Comparison of ENCODE assay signal across 32 mouse cellular contexts in genomic region chr1:36113670-36114069, GRCm38 (mm10).
"Had no signal": no experiment of that assay in that cellular context is flagged by ENCODE, and none has a peak within 500 bp of the region (broad histone marks: within the 10 kb centered on the region; RNA-seq: fewer than 3 reads in every experiment).

No protein-coding gene starts in this region.

- H3K27me3 ChIP-seq: limb, embryonic 12.5 days; limb, embryonic 13.5 days; limb, embryonic 15.5 days; lung, embryonic 15.5 days; midbrain, embryonic 12.5 days; midbrain, embryonic 13.5 days; midbrain, embryonic 15.5 days had no signal

- H3K9ac ChIP-seq: limb, embryonic 12.5 days; limb, embryonic 13.5 days; limb, embryonic 15.5 days; liver, embryonic 12.5 days; liver, embryonic 13.5 days; liver, embryonic 14.5 days; liver, embryonic 15.5 days; liver, postnatal 0 days; lung, embryonic 14.5 days; lung, embryonic 15.5 days; midbrain, embryonic 12.5 days; midbrain, embryonic 13.5 days; midbrain, embryonic 15.5 days had no signal

- H3K36me3 ChIP-seq: limb, embryonic 10.5 days; limb, embryonic 12.5 days; limb, embryonic 13.5 days; limb, embryonic 15.5 days; liver, embryonic 12.5 days; liver, embryonic 13.5 days; liver, embryonic 15.5 days; lung, embryonic 15.5 days; midbrain, embryonic 10.5 days; midbrain, embryonic 12.5 days; midbrain, embryonic 13.5 days; midbrain, embryonic 15.5 days had no signal

- H3K9me3 ChIP-seq: limb, embryonic 10.5 days; limb, embryonic 12.5 days; limb, embryonic 13.5 days; limb, embryonic 15.5 days; liver, embryonic 12.5 days; liver, embryonic 13.5 days; liver, embryonic 15.5 days; lung, embryonic 15.5 days; megakaryocyte, embryonic 14.5 days; midbrain, embryonic 10.5 days; midbrain, embryonic 12.5 days; midbrain, embryonic 13.5 days; midbrain, embryonic 15.5 days had no signal

- DNase-seq: left cerebral cortex, postnatal 4 days; liver; liver, embryonic 13.5 days; liver, postnatal 0 days; lung, adult 18-20 months; lung, adult 2 months; lung, embryonic 14.5 days; lung, postnatal 10 days; lung, postnatal 14 days; lung, postnatal 36 days; lung, postnatal 4 days; midbrain, embryonic 14.5 days had no signal

- H3K4me1 ChIP-seq: limb, embryonic 10.5 days; limb, embryonic 12.5 days; limb, embryonic 13.5 days; limb, embryonic 15.5 days; liver, embryonic 12.5 days; liver, embryonic 13.5 days; liver, embryonic 15.5 days; lung, embryonic 15.5 days; midbrain, embryonic 12.5 days; midbrain, embryonic 13.5 days; midbrain, embryonic 15.5 days had no signal

- H3K27ac ChIP-seq: left cerebral cortex, adult 2 months; limb, embryonic 10.5 days; limb, embryonic 12.5 days; limb, embryonic 13.5 days; limb, embryonic 15.5 days; liver, embryonic 12.5 days; liver, embryonic 13.5 days; liver, embryonic 14.5 days; liver, embryonic 15.5 days; lung, embryonic 15.5 days; macrophage; midbrain, embryonic 10.5 days; midbrain, embryonic 12.5 days; midbrain, embryonic 13.5 days; midbrain, embryonic 15.5 days had no signal

- H3K4me3 ChIP-seq: left cerebral cortex, adult 2 months; limb, embryonic 10.5 days; limb, embryonic 12.5 days; limb, embryonic 13.5 days; limb, embryonic 15.5 days; liver, embryonic 12.5 days; liver, embryonic 13.5 days; liver, embryonic 15.5 days; lung, embryonic 15.5 days; megakaryocyte, embryonic 14.5 days; midbrain, embryonic 10.5 days; midbrain, embryonic 12.5 days; midbrain, embryonic 13.5 days; midbrain, embryonic 15.5 days; myocyte had no signal

- ATAC-seq: liver, embryonic 12.5 days; liver, postnatal 0 days; lung, postnatal 0 days; midbrain, embryonic 13.5 days; midbrain, embryonic 15.5 days; midbrain, embryonic 16.5 days had no signal

- H3K4me2 ChIP-seq: limb, embryonic 12.5 days; limb, embryonic 13.5 days; limb, embryonic 15.5 days; liver, embryonic 11.5 days; liver, embryonic 12.5 days; liver, embryonic 13.5 days; liver, embryonic 15.5 days; lung, embryonic 14.5 days; lung, embryonic 15.5 days; midbrain, embryonic 11.5 days; midbrain, embryonic 12.5 days; midbrain, embryonic 13.5 days; midbrain, embryonic 15.5 days had no signal
